Mouse (Mus musculus) E14TG2a.4 (cell line): ENCODE measurements around the gene Mtg2.

Experiments
- H3K27me3 ChIP-seq: 2 replicates; pipeline ENCODE4 v1.6.1; 2014; ENCODE audit warnings: low read length, control low read depth; ENCODE audit not compliant: insufficient read depth
- H3K36me3 ChIP-seq: 2 replicates; pipeline ENCODE4 v1.6.1; 2014; ENCODE audit warnings: low read length, control low read depth; ENCODE audit not compliant: insufficient read depth
- H3K4me1 ChIP-seq: replicated peaks from 2 replicates; pipeline ENCODE4 v1.6.1; 2014; ENCODE audit warnings: low read depth, low read length, control low read depth
- H3K4me3 ChIP-seq: replicated peaks from 2 replicates; pipeline ENCODE4 v1.5.1; 2014; ENCODE audit warnings: mild to moderate bottlenecking, low read length
- H3K9me3 ChIP-seq: 2 replicates; pipeline ENCODE4 v1.6.1; 2014; ENCODE audit warnings: low read length, control low read depth
- CTCF ChIP-seq: conservative IDR thresholded peaks from 2 replicates; pipeline ENCODE4 v1.5.1; 2014; ENCODE audit warnings: low read length
- NANOG ChIP-seq: IDR thresholded peaks from 2 replicates; pipeline ENCODE4 v1.6.1; 2014; ENCODE audit warnings: borderline replicate concordance, low read length, mixed read lengths
- POU5F1 ChIP-seq: IDR thresholded peaks from 2 replicates; pipeline ENCODE4 v1.6.1; 2014; ENCODE audit warnings: low read length, borderline replicate concordance

The Mtg2 gene

DNA sequence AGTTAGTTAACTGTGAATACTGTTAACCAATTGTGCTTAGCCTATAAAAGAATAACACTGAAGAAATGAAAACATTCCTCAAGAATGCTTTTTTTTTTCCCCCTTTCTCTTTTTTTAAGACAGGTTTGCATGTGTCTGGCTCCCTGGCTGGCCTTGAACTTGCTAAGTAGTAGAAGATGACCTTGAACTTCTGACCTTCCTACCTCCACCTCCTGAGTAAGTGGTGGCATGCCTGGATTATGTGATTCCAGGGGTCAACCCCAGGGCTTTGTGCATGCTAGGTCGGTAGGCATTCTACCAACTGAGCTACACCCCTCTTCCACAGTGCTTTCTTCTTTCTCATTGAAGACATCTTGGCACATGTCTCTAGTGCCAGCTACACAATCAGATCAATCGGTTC, 1.3 kb downstream of the Mtg2 start:
- no peaks in the 10 kb centered on the region for H3K27me3 ChIP-seq
- no peak for TF ChIP-seq POU5F1
- no peak for TF ChIP-seq CTCF
- no peak for TF ChIP-seq NANOG
- H3K36me3 ChIP-seq: peaks cover 52% of the 10 kb centered on the region
- H3K4me3 ChIP-seq: peak overlapping the region; percentile 91
- H3K4me1 ChIP-seq: peaks cover 40% of the 10 kb centered on the region
- no peaks in the 10 kb centered on the region for H3K9me3 ChIP-seq

DNA sequence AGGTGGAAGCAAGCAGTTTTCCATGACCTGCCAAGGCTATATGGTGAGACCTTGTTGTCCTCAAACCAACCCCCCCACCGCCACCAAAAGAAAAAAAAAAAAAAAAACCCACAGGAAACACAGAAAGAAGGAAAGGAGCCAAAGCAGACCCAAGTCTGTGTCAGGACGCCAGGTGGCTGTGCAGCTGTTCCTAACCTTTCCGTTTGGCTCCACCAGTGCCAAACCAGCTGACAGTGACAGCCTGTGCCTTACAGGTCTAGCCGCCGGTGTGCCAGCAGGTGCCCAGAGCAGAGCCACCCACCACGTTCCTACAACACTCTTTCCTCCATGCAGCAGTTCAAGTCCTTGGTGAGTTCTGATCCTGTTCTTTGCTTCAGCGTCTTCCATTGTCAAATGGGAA, 2.5 kb downstream of the Mtg2 start:
- Histone ChIP-seq H3K4me1 (peaks cover 52% of the 10 kb centered on the region), H3K27me3 (no peaks in the 10 kb centered on the region), H3K9me3 (no peaks in the 10 kb centered on the region), H3K4me3 (no peak overlapping the region), H3K36me3 (peaks cover 52% of the 10 kb centered on the region)
- no peak for TF ChIP-seq CTCF
- TF ChIP-seq NANOG: no peak
- no peak for TF ChIP-seq POU5F1

DNA sequence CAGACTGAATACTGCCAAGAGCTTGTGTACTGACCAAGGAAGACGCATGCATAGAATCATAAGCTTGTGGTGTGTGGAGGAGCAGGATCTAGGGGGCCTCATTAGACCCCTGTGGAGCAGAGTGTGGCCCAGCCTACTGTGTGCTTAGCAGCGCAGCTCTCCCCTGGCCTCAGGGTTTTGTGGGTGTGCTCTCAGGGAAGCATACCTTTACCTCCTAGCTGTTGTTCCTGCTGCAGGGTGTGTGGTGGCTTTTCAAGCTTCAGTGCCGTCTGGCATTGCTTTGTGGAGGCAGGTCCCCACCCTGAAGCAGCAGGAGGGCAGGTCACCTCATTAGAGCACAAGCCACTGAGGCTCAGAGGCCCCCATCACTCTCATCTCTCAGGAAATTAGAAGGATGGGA, 7.2 kb downstream of the Mtg2 start:
- Histone ChIP-seq H3K27me3 (no peaks in the 10 kb centered on the region), H3K4me1 (peaks cover 74% of the 10 kb centered on the region), H3K9me3 (no peaks in the 10 kb centered on the region), H3K36me3 (peaks cover 74% of the 10 kb centered on the region), H3K4me3 (peak overlapping the region; percentile 15; the same call in 1 of the 2 replicates)
- TF ChIP-seq POU5F1: no peak
- no peak for TF ChIP-seq CTCF
- TF ChIP-seq NANOG: no peak

DNA sequence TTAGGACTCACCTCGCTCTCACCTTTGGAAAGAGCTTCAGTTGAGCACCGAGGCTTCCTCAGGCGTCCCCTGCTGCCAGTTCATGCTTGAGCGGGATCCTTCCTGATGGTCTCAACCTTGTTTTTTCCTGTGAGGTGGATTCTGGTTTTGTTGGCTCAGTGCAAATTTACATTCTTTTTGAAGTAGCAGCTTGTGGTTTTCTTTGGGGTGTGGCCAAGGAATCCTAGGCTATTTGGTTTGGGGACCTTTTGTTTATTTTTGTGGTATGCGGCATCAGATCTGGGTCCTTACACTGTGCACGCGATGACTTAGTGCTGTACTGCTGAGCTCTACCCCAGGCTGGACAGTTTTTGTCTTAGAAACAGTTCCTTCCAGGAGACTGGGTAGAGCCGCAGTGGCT, 10.3 kb downstream of the Mtg2 start:
- H3K36me3 ChIP-seq: peaks cover 72% of the 10 kb centered on the region
- H3K9me3 ChIP-seq: no peaks in the 10 kb centered on the region
- no peak overlapping the region for H3K4me3 ChIP-seq
- no peaks in the 10 kb centered on the region for H3K27me3 ChIP-seq
- TF ChIP-seq NANOG (no peak), POU5F1 (no peak)
- H3K4me1 ChIP-seq: peaks cover 96% of the 10 kb centered on the region

DNA sequence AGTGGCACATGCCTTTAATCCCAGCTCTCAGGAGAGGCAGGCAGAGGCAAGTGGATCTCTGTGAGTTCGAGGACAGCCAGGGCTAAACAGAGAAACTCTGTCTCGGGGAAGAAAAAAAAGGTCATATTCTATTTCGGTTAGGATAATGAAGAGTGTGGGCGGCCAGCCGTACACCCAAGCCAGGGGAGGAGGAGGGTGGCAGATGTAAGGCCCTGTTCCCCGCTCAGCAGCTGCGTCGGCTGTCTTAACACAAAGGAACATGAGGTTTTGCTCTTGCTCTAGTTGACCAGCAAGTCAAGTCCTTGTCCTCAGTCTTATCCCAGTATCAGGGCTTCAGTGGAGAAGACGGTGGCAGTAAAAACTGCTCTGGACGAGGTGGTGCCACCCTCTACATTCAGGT, 12.7 kb downstream of the Mtg2 start:
- Histone ChIP-seq H3K4me1 (peaks cover 94% of the 10 kb centered on the region), H3K9me3 (no peaks in the 10 kb centered on the region), H3K27me3 (no peaks in the 10 kb centered on the region), H3K4me3 (no peak overlapping the region), H3K36me3 (peaks cover 64% of the 10 kb centered on the region)
- TF ChIP-seq NANOG: no peak
- no peak for TF ChIP-seq CTCF
- TF ChIP-seq POU5F1: no peak

DNA sequence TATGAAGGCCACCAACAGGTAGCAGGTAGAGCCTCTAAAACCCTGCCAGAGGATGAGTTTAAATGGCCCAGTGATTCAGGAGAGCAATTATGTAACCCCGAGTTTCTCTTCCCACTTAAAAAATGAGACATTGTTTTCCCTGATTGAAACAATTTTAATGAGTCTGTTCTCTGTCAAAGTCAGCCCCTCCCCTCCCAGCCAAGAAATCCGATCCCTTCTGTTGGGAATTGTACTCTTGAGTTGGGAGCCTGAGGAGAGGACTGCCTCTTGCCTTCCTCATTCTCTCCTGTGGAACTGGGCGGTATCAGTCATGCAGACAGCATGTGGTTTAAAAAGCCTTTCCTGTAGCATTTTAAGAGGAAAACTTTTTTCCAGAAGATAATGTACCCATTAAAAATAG, 14.2 kb downstream of the Mtg2 start:
- TF ChIP-seq NANOG: no peak
- TF ChIP-seq POU5F1: no peak
- TF ChIP-seq CTCF: no peak
- no peaks in the 10 kb centered on the region for H3K27me3 ChIP-seq
- peaks cover 90% of the 10 kb centered on the region for H3K4me1 ChIP-seq
- no peaks in the 10 kb centered on the region for H3K9me3 ChIP-seq
- peak overlapping the region; percentile 14 for H3K4me3 ChIP-seq
- H3K36me3 ChIP-seq: peaks cover 50% of the 10 kb centered on the region

DNA sequence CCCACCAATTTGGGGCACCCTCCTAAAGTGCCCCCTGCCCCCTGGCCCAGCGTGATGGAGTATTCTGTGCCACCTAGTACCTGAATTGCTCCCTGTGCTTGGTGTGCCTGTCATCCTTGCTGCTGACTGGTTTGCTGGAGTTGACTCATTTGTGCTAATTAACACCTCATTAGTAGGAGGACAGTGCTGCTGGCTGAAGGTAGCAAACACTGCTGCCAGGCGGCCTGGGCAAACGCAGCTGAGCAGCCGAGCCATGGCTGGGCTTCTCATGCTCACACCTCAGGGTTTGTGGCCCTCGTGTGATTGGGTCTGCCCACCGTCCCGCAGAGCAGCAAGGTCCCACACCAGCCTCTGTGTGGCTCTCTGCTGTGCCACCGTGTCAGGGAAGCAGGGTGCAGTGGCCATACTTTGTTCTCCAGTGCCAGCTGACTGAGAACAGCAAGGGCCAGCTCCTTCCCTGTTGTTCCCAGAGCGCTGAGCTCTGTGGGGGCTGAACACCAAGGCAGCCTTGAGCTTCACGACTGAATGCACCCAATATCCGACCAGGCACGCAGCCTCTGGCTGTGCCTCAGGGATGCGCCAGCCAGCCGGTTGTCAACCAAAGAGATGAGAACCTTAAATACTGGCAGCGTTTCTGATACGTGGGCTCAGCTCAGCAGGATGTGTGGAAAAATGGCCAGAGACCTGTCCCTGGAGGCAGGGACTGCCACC, 15.7 kb downstream of the Mtg2 start:
- no peaks in the 10 kb centered on the region for H3K9me3 ChIP-seq
- peak overlapping the region; percentile 71 for H3K4me3 ChIP-seq
- H3K27me3 ChIP-seq: peaks cover 11% of the 10 kb centered on the region
- H3K36me3 ChIP-seq: peaks cover 39% of the 10 kb centered on the region
- TF ChIP-seq NANOG (no peak), CTCF (no peak), POU5F1 (no peak)
- H3K4me1 ChIP-seq: peaks cover 75% of the 10 kb centered on the region

DNA sequence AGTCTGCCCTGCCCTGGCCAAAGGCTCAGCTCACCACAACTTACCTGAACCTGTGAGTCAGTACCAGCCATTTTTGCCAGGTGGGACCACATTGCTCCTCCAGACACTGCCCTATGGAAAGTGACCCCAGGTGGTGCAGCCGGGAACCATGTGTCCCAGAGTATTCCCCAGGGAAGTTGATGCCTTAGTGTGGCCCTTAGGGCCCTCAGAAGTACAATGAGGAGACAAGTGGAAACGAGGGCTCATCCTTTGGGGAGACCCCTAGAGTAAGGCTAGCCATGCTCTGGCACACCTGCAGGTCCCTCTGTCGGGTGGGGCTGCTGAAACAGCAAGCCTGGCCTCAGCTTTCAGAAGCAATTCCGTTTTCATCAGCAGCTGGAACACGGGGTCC, 16.2 kb downstream of the Mtg2 start:
- TF ChIP-seq NANOG (no peak), POU5F1 (no peak)

DNA sequence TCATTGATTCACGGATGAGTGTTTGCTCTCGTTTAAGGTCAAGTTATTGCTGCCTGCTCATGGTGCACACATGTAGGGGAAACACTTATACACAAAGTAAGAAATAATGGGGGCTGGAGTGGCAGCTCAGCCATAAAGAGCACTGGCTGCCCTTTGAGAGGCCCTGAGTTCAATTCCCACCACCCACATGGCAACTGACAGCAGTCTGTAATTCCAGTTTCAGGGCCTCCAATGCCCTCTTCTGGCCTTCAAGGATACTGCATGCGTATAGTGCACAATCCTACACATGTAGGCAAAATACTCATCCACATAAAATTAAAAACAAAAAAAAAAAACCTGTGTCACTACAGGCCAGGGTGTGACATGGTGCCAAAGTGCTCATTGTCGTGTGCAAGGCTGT, 17.1 kb downstream of the Mtg2 start:
- no peak for TF ChIP-seq POU5F1
- TF ChIP-seq NANOG: no peak
- peak; percentile 54 for TF ChIP-seq CTCF
- Histone ChIP-seq H3K4me3 (no peak overlapping the region), H3K27me3 (peaks cover 11% of the 10 kb centered on the region)

More for the DNA sequence above, 16.2 kb downstream of the Mtg2 start:
- Histone ChIP-seq H3K27me3 (peaks cover 11% of the 10 kb centered on the region), H3K36me3 (peaks cover 34% of the 10 kb centered on the region), H3K4me3 (0 out of 2 replicates have a peak overlapping the region, but pooled peaks have one; percentile 71), H3K4me1 (peaks cover 70% of the 10 kb centered on the region), H3K9me3 (no peaks in the 10 kb centered on the region)

DNA sequence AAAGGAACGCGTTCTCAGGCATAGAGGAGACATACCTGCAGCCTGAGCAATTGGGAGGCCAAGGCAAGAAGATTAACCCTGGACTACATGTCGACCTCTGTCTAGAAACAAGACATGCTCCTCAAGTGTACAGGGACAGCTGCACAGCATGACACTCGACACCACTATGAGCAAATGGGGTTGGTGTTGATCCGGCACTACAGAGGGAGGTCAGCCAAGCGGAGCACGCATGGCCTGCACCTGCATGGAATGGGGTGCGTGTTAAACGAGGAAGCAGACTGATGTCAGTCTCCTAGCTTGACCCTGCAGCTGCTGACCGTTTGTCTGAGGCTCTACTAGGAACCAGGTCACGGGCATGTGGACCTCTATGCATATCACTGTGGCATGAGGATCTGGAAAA, 19.9 kb downstream of the Mtg2 start:
- peaks cover 36% of the 10 kb centered on the region for H3K4me1 ChIP-seq
- H3K36me3 ChIP-seq: peaks cover 5% of the 10 kb centered on the region; the same call in 1 of the 2 replicates
- no peak for TF ChIP-seq CTCF
- no peak for TF ChIP-seq NANOG
- TF ChIP-seq POU5F1: no peak
- H3K4me3 ChIP-seq: no peak overlapping the region
- no peaks in the 10 kb centered on the region for H3K9me3 ChIP-seq
- H3K27me3 ChIP-seq: peaks cover 22% of the 10 kb centered on the region

More for the DNA sequence above, 17.1 kb downstream of the Mtg2 start:
- Histone ChIP-seq H3K36me3 (peaks cover 25% of the 10 kb centered on the region), H3K4me1 (peaks cover 62% of the 10 kb centered on the region), H3K9me3 (no peaks in the 10 kb centered on the region)
